In genomic region chr7:140971479-140972171, GRCm38 (mm10) we compare ENCODE assay signal across 13 mouse cellular contexts. TPM values are rescaled to one million over a fixed set of nuclear protein-coding genes. Genes with fewer than 3 reads are reported as not detected.
DNase-seq lines count a peak whose midpoint lies in the region; ATAC-seq lines count a peak whose summit lies in the region.
"Had no signal": no experiment of that assay in that cellular context is flagged by ENCODE, and none has a peak within 500 bp of the region (broad histone marks: within the 10 kb centered on the region; RNA-seq: fewer than 3 reads in every experiment).

No protein-coding gene starts in this region.

- no peaks in the 10 kb centered on the region for H3K27me3 ChIP-seq in limb, embryonic 15.5 days
- no peaks in the 10 kb centered on the region for H3K27me3 ChIP-seq in stomach, embryonic 16.5 days (ENCODE audit: control insufficient read depth, insufficient read depth, low read length)

- no peaks in the 10 kb centered on the region for H3K36me3 ChIP-seq in limb, embryonic 15.5 days
- no peaks in the 10 kb centered on the region for H3K36me3 ChIP-seq in stomach, embryonic 16.5 days (ENCODE audit: control insufficient read depth, insufficient read depth, low read length)

- no peak overlapping the region for H3K4me2 ChIP-seq in limb, embryonic 15.5 days
- no peak overlapping the region for H3K4me2 ChIP-seq in stomach, embryonic 16.5 days (ENCODE audit: low read depth, low read length)

- H3K27ac ChIP-seq in limb, embryonic 15.5 days, result peak overlapping the region; percentile 82
- peak overlapping the region; percentile 96 for H3K27ac ChIP-seq in stomach, embryonic 16.5 days (ENCODE audit: low read length)

- 39% methylated on average over 8 of the region's 8 CpGs for WGBS in limb, embryonic 15.5 days
- 39% methylated on average over 8 of the region's 8 CpGs for WGBS in stomach, embryonic 16.5 days

- H3K4me1 ChIP-seq in limb, embryonic 15.5 days, result peaks cover 52% of the 10 kb centered on the region
- peaks cover 31% of the 10 kb centered on the region for H3K4me1 ChIP-seq in stomach, embryonic 16.5 days (ENCODE audit: control insufficient read depth, insufficient read depth, low read length)

- no peak overlapping the region for H3K4me3 ChIP-seq in limb, embryonic 15.5 days
- no peak overlapping the region for H3K4me3 ChIP-seq in stomach, embryonic 16.5 days (replicated peaks; ENCODE audit: low read length)
- H3K4me3 ChIP-seq: erythroblast, embryonic 14.5 days had no signal

- H3K9me3 ChIP-seq in limb, embryonic 15.5 days, result no peaks in the 10 kb centered on the region
- H3K9me3 ChIP-seq in stomach, embryonic 16.5 days (replicated peaks; ENCODE audit: control insufficient read depth, low read length), result no peaks in the 10 kb centered on the region

- intact Hi-C loops in heart, postnatal 10 days (cut with DNase I), result loop anchor here (5.0 kb wide), 1 partner anchor 36 kb away; no protein-coding TSS in a partner anchor

- peak; percentile 44 for DNase-seq in kidney, adult 11 months
- no peak for DNase-seq in kidney, adult 8-10 months
- DNase-seq in heart, postnatal 10 days, result peak; percentile 55 to 64
- no peak for DNase-seq in gastrocnemius, adult 18-20 months (ENCODE audit: low spot score)
- no peak for DNase-seq in adrenal gland, postnatal 10 days
- no peak for DNase-seq in adrenal gland, adult (ENCODE audit: inconsistent age in 2 of 2, low spot score in 1 of 2)
- DNase-seq: adrenal gland, postnatal 14 days; midbrain, embryonic 14.5 days; right cerebral cortex, postnatal 14 days had no signal

- H3K9ac ChIP-seq in limb, embryonic 15.5 days, result no peak overlapping the region
- H3K9ac ChIP-seq in stomach, embryonic 16.5 days (ENCODE audit: low read length), result peak overlapping the region; percentile 51

- ATAC-seq in limb, embryonic 15.5 days (ENCODE audit: insufficient number of reproducible peaks, low FRiP score, low TSS enrichment, low read depth), result peak; percentile 52; the same call in 1 of the 2 replicates
- ATAC-seq in stomach, embryonic 16.5 days (ENCODE audit: insufficient read depth, low FRiP score), result peak; percentile 67

RNA-seq across cellular contexts. Expression of gene Ifitm1, which starts 4.6 kb away (rescaled TPM):
- 1 to 10 TPM; 2.4 to 3.8 TPM for total RNA-seq in heart, postnatal 10 days (2021)
- polyA plus RNA-seq in limb, embryonic 15.5 days (2015; fragmentation: Nextera tagmentation; extraction: Ambion mirVana), result 71.7 and 74.6 TPM in 2 replicates
- 156 and 185 TPM in 2 replicates for polyA plus RNA-seq in stomach, embryonic 16.5 days (2015; fragmentation: Nextera tagmentation; extraction: Ambion mirVana)
- total RNA-seq in gastrocnemius, adult 18-20 months (2021), result 1 to 10 TPM in 1 of 2 experiments, under 1 TPM in 1; 0.97 to 1.3 TPM
- 10 to 100 TPM; 12.2 to 12.4 TPM for total RNA-seq in adrenal gland, postnatal 10 days (2021)

RNA-seq across cellular contexts. Expression of gene Ifitm2, which starts 15.8 kb away (rescaled TPM):
- 100 to 1,000 TPM; 168 to 187 TPM for total RNA-seq in heart, postnatal 10 days (2021)
- 1,488 and 1,547 TPM in 2 replicates for polyA plus RNA-seq in limb, embryonic 15.5 days (2015; fragmentation: Nextera tagmentation; extraction: Ambion mirVana)
- polyA plus RNA-seq in stomach, embryonic 16.5 days (2015; fragmentation: Nextera tagmentation; extraction: Ambion mirVana), result 1,006 and 1,276 TPM in 2 replicates
- total RNA-seq in gastrocnemius, adult 18-20 months (2021), result 10 to 100 TPM; 44.8 to 64.4 TPM
- 100 to 1,000 TPM; 418 to 468 TPM for total RNA-seq in adrenal gland, postnatal 10 days (2021)

RNA-seq across cellular contexts. Expression of gene Gm45717, which starts 15.9 kb away (rescaled TPM):
- not detected for total RNA-seq in heart, postnatal 10 days (2021)
- polyA plus RNA-seq in limb, embryonic 15.5 days (2015; fragmentation: Nextera tagmentation; extraction: Ambion mirVana), result 0.47 TPM in 1 of 2 replicates, not detected in the other
- not detected in 2 replicates for polyA plus RNA-seq in stomach, embryonic 16.5 days (2015; fragmentation: Nextera tagmentation; extraction: Ambion mirVana)
- total RNA-seq in gastrocnemius, adult 18-20 months (2021), result not detected
- not detected for total RNA-seq in adrenal gland, postnatal 10 days (2021)
- total RNA-seq: adrenal gland, postnatal 14 days had no signal
- polyA plus RNA-seq: C2C12; erythroblast, embryonic 14.5 days; midbrain, embryonic 14.5 days had no signal

RNA-seq across cellular contexts. Expression of gene Ifitm5, which starts 21.5 kb away (rescaled TPM):
- total RNA-seq in heart, postnatal 10 days (2021), result 1 to 10 TPM in 1 of 2 experiments, not detected in 1; 1.1 TPM
- 46.1 and 62.9 TPM in 2 replicates for polyA plus RNA-seq in limb, embryonic 15.5 days (2015; fragmentation: Nextera tagmentation; extraction: Ambion mirVana)
- polyA plus RNA-seq in stomach, embryonic 16.5 days (2015; fragmentation: Nextera tagmentation; extraction: Ambion mirVana), result 3.8 and 4.4 TPM in 2 replicates
- not detected for total RNA-seq in gastrocnemius, adult 18-20 months (2021)
- 1 to 10 TPM; 1.4 to 3.3 TPM for total RNA-seq in adrenal gland, postnatal 10 days (2021)
- polyA plus RNA-seq: erythroblast, embryonic 14.5 days had no signal

RNA-seq across cellular contexts. Expression of gene Pgghg, which starts 30.4 kb away (rescaled TPM):
- 1 to 10 TPM; 7.7 to 8.6 TPM for total RNA-seq in heart, postnatal 10 days (2021)
- 23.1 and 24.9 TPM in 2 replicates for polyA plus RNA-seq in limb, embryonic 15.5 days (2015; fragmentation: Nextera tagmentation; extraction: Ambion mirVana)
- polyA plus RNA-seq in stomach, embryonic 16.5 days (2015; fragmentation: Nextera tagmentation; extraction: Ambion mirVana), result 25.6 and 27.3 TPM in 2 replicates
- total RNA-seq in gastrocnemius, adult 18-20 months (2021), result 1 to 10 TPM; 2.2 to 3.4 TPM
- 10 to 100 TPM; 31.6 to 37.2 TPM for total RNA-seq in adrenal gland, postnatal 10 days (2021)

Comparison
In these comparisons a context has a peak if more than half of its experiments do, and no peak if none do; other contexts are left out.
1. DNase-seq: peak in kidney, adult 11 months (single experiment) and heart, postnatal 10 days (2 of 2); none in kidney, adult 8-10 months (0 of 2), gastrocnemius, adult 18-20 months (single experiment), adrenal gland, postnatal 10 days (single experiment) and adrenal gland, adult (0 of 2).